Mouse (Mus musculus): ENCODE measurements at regions not wholly inside any gene's neighbourhood (a gene's known extent, or its start where the extent isn't known, plus 50 kb on each side); places are given as distances from the start of the nearest gene placed in this dataset.

DNA sequence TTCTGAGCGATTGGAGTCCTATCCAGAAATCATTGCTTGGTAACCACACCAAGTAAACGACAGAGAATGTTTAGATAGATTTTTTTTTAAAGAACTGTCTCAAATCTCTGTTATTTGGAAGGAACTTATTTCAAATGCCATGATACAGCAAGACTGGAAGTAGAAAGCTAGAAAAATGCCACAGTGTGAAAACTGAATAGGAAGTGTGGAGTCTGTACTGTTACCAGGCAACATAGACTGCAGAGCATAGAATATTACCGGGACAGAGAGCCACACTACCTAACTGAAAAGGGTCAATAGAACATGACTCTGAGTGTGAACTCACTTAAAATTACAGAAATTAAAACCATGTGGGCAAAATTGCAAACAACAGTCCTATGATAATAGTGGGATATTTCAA lies 52.4 kb upstream of the Adcy1 start:
- in situ Hi-C loops (cut with MboI, MseI) = no loop called here

DNA sequence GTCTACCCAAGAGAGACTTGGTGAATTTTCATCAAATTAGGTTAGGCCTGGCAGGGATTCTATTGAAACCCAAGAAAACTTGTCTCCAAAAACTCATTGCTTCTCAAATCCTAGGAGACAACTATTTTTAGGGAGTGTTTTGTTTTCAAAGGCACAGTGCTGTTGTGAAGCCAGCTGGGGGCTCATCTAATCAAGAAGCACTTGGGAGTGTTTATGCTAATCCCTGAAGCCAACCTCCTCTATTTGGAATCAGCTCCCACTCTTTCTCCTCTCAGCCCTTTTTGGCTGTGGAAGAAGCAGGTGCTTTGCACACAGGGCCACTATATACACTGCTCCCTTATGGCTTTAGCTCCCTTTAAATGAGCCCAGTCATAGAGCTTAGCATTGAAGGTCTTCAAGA lies 64.0 kb upstream of the Adcy1 start:
- in situ Hi-C loops (cut with MboI, MseI) = no loop called here

DNA sequence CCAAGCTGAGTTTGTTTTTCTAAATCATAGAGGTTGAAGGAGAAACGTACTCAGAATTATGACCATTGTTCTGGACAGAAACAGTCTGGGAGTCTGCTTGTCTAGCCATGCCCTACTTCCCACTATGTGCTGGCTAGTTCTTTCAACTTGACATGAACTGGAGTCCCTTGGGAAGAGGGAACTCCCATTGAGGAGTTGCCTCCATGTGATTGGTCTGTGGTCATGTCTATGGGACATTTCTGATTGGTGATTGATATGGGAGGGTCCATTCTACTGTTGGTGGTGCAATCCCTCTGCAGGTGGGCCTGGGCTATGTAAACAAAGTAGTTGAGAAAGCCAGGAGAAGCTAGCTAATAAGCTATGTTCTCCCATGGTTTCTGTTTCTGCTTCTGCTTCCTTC lies 64.5 kb upstream of the Adcy1 start:
- in situ Hi-C loops (cut with MboI, MseI) = no loop called here

DNA sequence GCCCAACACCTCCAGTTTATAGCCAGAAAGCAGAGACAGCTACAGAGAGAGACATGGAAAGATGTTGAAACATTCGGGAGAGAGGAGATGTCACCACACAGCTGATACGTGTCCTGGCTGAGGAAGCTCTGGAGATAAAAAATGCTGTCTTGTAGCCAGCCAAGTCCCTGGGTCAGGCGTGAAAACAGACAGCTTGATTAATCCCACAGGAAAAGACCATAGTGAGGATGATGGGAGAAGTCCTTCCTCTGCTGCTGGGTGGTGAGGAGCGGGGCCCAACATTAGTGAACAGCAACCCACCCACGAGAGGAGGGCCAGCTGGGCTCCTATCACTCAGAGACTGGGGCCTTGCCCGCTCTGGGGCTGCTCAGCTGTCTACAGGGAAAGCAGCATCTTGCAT lies 65.8 kb upstream of the Adcy1 start:
- in situ Hi-C loops (cut with MboI, MseI) = no loop called here

DNA sequence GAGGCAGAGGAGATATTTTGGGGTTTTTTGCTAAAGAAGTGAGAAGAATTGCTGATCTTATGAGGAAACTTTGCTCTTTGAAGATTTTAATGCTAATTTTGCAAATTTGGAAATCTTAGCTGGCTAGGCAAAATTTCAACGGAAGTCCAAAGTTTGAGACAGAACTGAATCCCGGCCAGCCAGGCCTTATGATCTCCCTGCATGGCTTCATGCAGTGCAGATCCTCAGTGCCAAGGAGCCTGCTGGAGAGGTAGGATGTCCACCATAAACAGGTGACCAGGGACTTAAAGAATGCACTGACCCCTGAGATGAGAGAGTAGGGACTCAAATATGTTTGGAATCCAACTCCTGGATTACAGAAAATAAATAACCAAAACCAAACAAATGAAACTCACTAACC lies 69.6 kb upstream of the Adcy1 start:
- in situ Hi-C loops (cut with MboI, MseI) = no loop called here

DNA sequence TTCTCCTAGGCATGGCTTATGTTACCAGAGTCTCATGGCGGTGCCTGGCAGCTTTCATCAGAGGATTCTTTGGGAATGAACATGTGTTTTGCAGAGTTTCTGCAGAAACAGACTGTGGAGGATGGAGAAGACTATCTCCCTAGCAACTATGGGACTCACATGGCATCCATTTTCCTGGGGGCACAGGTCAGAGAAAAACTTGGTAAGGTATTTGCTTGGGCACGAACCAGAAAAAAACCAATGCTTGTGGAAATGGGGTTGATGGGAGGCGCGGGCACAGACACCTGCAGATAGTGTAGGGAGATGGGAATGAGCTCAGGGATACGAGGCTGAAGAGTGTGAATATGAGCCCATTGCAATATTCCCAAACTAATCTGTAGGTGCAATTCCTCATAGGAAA lies 71.7 kb upstream of the Adcy1 start:
- in situ Hi-C loops (cut with MboI, MseI) = no loop called here

DNA sequence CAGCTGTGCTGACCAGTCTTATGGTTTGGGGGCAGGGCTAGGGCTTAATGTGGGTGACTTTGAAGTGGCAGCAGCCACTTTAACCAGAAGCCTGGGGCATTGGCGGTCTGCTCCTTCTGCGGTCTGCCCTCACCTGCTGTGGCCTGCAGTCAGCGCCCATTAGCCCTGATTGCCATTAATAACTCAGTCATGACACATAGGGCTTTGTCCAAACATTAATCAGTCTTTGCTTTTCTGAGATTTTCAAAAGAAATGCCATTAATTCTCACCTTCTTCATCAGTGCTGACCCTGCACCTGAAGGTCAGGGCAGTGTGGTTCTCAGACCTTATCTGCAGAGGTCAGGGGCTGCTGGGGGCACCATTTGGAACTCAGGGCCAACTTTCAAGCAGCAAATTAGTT lies 72.6 kb upstream of the Adcy1 start:
- in situ Hi-C loops (cut with MboI, MseI) = no loop called here

DNA sequence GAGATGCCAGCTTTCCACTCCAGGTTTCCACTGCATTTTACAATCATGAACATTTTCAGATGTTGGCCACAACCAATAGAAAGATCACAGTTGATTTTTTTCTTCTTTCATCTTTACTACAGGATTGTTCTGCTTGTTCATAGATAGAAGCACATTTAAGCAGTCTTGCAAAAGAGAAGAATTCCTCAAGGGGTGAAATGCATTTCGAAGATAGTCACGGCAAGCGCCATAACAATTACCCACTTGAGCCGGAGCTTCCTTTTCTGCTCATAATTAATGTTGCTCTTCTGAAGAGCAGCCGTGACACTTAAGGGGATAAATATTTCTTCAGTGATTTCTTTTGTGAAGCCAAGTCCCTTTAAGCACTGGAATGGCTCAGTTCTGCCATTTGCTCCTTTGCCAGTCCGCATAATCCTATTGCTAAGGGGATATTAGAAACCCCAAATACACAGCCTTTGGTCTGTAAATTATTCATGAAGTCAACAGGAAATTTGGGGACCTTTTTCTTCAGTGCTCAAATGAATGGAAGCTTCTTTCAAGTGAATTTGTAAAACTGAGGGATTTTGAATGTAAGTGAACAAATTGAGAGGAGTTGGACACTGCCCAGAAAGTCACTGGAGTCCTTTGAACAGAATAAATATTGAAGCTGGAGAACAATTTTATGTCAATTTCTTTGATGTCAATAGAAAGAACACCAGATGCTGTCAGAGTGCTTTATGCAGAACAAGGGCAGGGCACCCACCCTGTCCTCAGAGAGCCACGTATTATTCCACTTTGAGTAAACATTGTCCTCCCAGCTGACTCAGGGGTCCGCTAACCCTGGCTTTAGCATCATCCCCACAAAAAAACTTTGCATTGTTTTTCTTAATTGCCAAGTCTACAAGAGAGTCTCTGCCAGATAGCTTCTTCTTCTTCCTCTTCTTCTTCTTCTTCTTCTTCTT lies 74.1 kb upstream of the Adcy1 start:
- in situ Hi-C loops (cut with MboI, MseI) = loop anchor here in 1 of 2 experiments (5.0 kb wide), 1 partner anchor 468 kb away; no protein-coding TSS in a partner anchor

DNA sequence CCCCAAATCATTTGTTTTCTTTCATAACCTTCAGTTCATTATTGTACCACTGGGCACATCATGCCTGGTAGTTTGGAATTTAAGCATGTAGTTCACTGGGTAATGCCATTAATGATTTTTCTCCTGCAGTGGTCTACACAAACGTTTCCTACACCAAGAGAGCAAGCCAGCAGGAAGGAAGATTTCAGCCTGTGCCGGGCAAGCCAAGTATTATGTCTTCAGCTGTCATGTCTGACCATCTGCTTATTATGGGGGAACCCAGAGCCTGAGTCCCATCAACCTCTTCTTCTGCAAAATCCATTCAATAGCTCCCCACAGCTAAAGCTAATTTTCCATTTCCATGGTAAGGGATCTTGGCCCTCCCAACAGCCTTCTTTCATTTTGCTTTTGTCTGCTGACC lies 75.3 kb upstream of the Adcy1 start:
- in situ Hi-C loops (cut with MboI, MseI) = loop anchor here in 1 of 2 experiments (5.0 kb wide), 1 partner anchor 469 kb away; no protein-coding TSS in a partner anchor

DNA sequence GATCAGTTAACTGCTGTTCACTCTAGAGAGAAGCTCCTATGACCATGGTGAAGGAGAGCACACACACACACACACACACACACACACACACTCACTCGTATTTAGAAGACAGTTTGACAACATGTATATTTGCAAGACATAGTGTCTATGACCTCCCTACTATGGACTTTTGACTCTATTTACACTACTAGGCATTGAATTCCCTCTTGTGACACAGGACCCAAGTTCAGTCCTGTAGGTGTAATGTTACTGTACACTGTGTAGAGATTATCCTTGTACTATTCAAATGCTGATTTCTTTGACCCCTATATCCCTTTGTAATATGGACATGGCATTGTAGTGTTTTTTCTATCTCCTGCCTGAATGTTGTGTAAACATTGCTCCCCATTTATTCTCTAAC lies 76.2 kb upstream of the Adcy1 start:
- in situ Hi-C loops (cut with MboI, MseI) = loop anchor here in 1 of 2 experiments (5.0 kb wide), 1 partner anchor 470 kb away; no protein-coding TSS in a partner anchor

DNA sequence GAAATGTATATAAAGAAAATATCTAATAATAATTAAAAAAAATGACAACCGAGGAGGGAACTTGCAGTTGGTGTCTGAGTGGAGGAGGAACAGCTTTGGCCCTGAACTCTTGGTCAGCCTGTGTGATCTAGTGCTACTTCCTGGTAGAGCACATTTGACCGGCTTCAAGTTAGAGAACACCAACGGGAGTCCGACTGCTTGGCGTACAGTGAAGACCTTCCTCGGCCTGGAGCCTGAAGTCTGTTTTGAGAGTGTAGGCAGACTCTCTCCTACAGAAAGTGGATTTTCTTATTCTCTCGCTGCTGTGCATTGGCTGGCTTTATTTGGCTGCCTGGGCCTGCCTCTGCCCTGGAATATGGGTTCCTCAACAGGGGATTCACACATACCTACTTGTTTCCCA lies 81.2 kb upstream of the Adcy1 start:
- in situ Hi-C loops (cut with MboI, MseI) = no loop called here

DNA sequence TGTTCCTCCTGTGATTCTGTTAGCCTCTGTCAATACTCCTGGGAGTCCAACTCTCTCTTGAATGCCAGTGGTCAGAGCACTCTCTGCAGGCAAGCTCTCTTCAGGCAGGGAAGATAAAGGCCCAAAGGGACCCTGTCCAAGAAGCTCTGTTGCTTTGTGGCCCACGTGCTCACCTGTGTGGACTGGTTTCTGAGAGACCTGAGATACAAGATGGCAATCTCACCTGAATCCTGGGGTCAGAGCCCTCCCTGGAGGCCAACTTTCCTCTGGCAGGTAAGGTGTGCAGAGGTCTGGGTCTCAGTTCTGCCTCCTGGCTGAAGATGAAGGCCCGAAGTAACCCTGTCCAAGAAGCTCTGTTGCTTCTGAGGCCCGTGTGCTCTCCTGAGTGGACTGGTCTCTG lies 83.6 kb upstream of the Adcy1 start:
- in situ Hi-C loops (cut with MboI, MseI) = no loop called here

DNA sequence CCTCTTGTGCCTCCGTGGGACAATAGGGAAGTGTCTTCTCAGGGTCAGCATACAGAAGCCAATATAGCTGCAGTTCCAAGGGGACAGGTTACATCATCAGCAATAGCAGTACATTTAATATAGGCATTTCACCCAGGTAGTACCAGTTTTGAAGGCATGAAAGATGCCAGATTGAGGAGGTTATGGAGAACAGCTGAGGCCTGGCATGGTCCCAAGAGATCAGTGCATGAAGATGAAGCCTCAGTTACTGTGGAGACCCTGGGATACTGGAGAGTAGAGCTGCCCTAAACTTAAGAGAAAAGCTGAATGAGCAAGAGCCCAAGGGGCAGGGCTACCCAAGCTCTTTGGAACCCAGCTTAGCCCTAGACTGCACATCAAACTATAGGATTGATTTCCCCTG lies 94.1 kb upstream of the Adcy1 start:
- in situ Hi-C loops (cut with MboI, MseI) = no loop called here

DNA sequence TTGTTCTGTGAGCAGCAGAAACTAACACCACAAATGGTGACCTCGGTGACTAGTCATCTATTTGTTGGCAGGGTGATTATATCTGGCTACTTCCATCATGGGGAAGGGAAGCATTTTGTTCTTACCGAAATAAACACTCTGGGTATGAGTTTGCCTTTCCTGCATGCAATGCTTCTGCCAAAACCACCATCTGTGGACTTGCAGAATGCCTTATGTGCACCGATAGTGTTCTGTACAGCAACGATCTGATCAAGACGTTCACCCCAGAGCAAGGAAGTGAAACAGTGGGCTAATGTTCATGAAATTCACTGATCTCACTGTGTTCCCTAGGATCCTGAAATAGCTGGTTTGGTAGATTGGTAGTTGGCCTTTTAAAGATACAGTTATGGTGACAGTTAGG lies 96.3 kb upstream of the Adcy1 start:
- in situ Hi-C loops (cut with MboI, MseI) = no loop called here

DNA sequence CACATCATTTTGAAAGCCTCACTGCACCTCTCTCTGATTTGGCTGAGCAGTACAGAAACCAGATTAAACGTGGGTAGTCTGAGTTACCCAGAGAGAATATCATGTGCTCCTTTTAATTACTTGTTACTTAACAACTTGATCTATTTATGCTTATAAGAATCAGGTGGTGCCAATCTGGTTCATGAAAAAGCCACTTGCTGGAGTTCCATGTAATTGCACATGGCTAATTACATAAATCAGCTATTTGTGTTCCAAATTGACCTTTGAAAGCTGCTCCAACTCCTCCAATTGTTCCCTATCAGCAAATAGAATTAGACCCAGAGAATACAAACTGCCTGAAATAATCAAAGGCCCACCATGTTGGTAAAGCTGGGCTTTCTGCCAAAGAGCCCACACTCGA lies 98.8 kb upstream of the Adcy1 start:
- in situ Hi-C loops (cut with MboI, MseI) = no loop called here

DNA sequence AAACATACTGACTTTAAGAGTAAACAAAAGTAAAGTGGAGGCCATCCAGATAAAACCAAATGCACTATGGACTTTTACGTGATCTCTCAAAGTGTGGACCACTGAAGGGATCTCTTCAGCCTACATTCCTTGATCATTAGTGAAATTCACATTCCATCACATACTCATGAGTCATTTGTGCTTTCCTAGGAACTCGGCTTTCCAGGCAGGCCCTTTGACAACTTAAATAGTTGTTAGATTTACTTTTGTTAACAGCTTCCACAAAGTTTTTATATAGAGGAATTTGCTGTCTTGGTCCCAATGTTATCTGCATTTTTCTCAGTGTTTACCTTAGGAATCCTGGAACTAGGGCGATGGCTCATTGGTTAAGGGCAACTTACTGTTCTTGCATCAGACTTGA lies 99.7 kb upstream of the Adcy1 start:
- in situ Hi-C loops (cut with MboI, MseI) = no loop called here

DNA sequence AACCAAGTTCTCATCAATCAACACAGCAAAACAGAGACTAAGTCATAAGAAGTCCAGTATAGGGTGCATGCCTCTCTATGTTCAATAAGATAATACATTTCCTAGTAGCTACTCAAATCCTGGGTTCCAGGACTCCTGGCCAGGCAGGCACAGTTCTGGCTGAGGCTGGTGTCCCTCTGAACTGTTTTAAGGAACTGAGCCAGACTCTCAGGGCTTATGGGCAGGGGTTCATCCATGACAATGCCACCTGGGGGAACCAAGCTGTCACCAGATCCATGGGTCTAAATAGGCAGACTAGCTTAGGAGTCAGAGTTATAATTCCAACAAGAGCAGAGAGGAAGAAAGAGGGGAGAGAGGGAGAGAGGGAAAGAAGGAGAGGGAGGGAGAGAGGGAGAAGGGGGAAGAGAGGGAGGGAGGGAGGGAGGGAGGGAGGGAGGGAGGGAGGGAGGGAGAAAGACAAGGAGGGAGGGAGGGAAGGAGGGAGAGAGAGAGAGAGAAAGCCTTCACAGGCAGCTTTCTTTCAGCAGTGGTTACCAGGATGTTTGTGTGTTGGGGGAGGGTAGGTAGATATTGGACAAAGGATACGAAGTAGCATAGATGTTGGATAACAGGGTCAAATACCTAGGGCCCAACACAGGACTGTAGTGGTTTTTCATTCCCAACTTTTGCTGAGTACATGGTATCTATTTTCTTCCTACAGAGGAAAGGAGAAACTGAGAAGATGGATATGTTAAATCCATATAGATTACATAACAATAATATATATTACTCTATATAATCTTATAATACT lies 100.3 kb upstream of the Adcy1 start:
- in situ Hi-C loops (cut with MboI, MseI) = no loop called here

DNA sequence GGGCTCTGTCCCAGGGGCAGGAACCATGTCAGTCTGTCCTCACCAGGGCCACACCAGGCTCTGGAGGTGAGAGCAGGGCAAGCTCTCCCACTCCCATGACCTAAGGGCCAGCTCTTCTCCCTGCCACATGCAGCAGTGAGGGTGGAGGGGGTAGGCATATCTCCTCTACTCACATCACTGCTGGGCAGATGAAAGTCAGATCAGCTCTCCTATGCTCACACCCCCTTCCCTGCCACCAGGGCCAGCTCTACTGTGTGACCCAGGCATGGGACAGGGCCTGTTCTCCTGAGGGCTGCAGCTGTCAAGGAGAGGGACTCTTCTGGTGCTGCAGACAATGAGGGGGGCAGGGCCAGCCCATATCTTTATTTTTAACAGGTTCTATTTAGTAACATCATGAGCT lies 101.0 kb upstream of the Adcy1 start:
- in situ Hi-C loops (cut with MboI, MseI) = no loop called here

DNA sequence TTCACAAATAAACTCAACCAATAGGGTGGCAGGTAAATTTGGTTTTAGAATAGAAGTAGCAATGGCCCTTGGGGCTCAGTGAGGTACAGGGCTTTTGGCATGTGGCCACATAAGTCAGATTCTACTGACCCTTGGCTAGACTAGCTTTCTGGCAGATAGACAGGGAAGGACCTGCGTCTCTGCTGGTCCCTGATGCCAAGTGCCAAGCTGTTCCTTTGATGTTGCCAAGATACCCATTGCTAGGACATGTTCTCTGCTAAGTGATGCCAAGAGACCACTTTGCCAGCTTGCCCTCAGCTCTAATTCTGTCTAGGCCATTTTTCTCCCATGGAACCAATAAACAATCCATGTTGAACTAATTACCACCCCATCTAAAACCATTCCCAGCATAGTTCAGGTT lies 110.5 kb upstream of the Adcy1 start:
- in situ Hi-C loops (cut with MboI, MseI) = no loop called here

DNA sequence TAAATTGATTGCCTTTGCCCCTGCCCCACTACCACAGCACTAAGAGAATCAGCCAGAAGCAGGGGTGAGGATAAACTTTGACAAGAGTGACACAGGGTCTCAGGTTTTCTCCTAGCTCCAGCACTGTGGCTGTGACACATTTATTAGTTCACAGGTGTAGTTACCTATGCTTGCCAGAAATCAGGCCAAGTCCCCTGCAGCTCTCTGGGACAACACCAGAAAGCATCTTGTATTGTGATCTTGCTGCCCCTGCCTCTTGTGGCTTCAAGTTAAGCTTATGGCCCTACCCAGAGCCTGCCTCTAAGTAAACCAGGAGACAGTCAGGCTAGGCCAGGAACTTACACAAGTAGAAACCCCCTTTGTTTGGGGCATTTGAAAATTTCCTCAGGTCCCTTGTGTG lies 111.9 kb upstream of the Adcy1 start:
- in situ Hi-C loops (cut with MboI, MseI) = no loop called here

DNA sequence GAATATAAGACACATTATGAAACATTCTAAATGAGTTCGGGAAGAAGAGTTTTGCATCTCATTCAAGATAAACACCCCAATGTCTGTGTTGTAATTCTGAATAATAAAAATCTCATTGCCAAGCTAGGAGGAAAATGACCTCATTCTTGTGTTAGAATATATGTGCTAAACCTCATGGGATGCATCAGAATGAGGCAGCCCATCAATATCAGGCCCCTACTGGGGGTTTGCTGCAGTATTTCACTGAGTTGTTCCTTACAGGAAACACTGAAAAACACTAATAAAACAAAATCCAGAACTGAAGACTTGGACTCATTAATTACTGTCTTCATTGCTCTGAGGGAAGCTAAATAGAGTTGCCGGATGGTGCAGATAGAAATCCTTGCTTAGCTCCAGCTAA lies 111.6 kb upstream of the Gm11983 start:
- in situ Hi-C loops (cut with MboI, MseI) = no loop called here

DNA sequence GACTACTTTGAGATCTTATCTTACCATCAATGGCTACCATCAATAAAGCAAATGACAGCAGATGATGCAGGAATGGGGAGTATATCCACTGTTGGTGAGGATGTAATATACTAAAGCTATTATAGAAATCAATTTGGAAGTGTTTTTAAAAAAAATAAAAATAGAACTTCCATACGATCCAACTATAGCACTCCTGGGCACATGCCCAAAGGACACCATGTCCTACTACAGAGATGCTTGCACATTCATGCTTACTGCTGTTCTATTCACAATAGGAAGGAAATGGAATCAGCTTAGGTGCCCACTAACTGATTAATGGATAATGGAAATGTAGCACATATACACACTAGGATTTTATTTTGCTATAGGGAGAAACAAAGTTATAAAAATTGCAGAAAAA lies 96.7 kb upstream of the Gm11983 start:
- in situ Hi-C loops (cut with MboI, MseI) = no loop called here

DNA sequence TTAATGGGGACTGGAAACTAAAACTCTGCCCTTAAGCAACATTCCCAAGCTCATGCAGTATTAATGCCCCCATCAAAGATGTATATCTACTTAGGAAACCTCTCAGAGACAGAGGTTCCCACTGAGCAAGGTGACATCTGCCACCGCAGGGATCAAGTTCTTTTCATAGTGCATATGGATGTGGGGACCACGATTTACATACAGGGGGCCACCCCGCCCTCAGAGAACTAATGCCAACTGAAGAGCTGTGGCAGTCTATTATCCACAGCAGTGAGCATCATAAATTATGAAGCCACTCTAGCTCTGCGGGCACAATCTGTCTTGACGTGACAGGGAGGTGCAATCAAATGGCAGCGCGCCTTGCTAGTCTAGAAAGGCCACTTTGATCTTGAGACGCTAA lies 88.6 kb upstream of the Gm11983 start:
- in situ Hi-C loops (cut with MboI, MseI) = no loop called here
